In the genomic region with DNA sequence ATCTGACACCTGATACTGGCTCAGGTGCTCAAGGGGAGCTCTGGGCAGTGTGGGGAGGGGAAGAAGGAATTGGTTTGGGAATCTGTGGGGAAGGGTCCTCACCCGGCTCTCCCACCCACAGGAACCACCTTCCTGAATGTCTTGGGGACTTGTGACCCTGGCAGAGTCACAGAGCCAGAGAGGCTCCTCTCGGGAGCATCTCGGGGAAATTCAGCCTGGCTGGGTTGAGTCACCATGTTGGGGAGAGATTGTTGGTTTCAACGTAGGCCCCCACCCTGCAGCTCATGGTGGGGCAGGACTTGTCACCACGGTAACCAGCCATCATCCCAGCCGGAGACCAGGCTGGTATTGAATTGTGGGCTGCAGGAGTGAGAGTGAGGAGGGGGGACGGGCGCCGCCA, we compare ENCODE assay signal across 29 mouse cellular contexts. TPM values are rescaled to one million over a fixed set of nuclear protein-coding genes. Genes with fewer than 3 reads are reported as not detected.
DNase-seq lines count a peak whose midpoint lies in the region; ATAC-seq and TF ChIP-seq lines count a peak whose summit lies in the region.
"Had no signal": no experiment of that assay in that cellular context is flagged by ENCODE, and none has a peak within 500 bp of the region (broad histone marks: within the 10 kb centered on the region; RNA-seq: fewer than 3 reads in every experiment).

No protein-coding gene starts in this region.

- intact Hi-C loops in heart, postnatal 14 days (cut with DNase I): no loop called here

- no peak for TF ChIP-seq CTCF in E14TG2a.4 (conservative IDR thresholded peaks at IDR 0.05; ENCODE audit: low read length)

- no peaks in the 10 kb centered on the region for H3K9me3 ChIP-seq in heart, embryonic 12.5 days (replicated peaks)
- H3K9me3 ChIP-seq in E14TG2a.4 (ENCODE audit: low read length): no peaks in the 10 kb centered on the region
- H3K9me3 ChIP-seq in intestine, embryonic 16.5 days (ENCODE audit: control insufficient read depth, low read length): no peaks in the 10 kb centered on the region
- H3K9me3 ChIP-seq: embryonic facial prominence, embryonic 15.5 days; forebrain, embryonic 10.5 days; heart, embryonic 10.5 days; heart, embryonic 15.5 days; hindbrain, embryonic 10.5 days had no signal

- no peaks in the 10 kb centered on the region for H3K36me3 ChIP-seq in heart, embryonic 12.5 days
- H3K36me3 ChIP-seq in E14TG2a.4 (ENCODE audit: insufficient read depth, low read length): no peaks in the 10 kb centered on the region
- H3K36me3 ChIP-seq in intestine, embryonic 16.5 days (ENCODE audit: control insufficient read depth, insufficient read depth, low read length): no peaks in the 10 kb centered on the region
- H3K36me3 ChIP-seq: embryonic facial prominence, embryonic 15.5 days; forebrain, embryonic 10.5 days; heart, embryonic 10.5 days; heart, embryonic 15.5 days; hindbrain, embryonic 10.5 days had no signal

- H3K27me3 ChIP-seq in heart, embryonic 12.5 days (replicated peaks): peaks cover 87% of the 10 kb centered on the region
- H3K27me3 ChIP-seq in E14TG2a.4 (ENCODE audit: insufficient read depth, low read length): peaks cover 75% of the 10 kb centered on the region
- H3K27me3 ChIP-seq in intestine, embryonic 16.5 days (replicated peaks; ENCODE audit: control insufficient read depth, insufficient read depth, low read length): peaks cover 61% of the 10 kb centered on the region

- H3K4me3 ChIP-seq in heart, embryonic 12.5 days: no peak overlapping the region
- H3K4me3 ChIP-seq in E14TG2a.4 (replicated peaks; ENCODE audit: low read length): peak overlapping the region; percentile 63
- no peak overlapping the region for H3K4me3 ChIP-seq in intestine, embryonic 16.5 days (ENCODE audit: low read length)
- H3K4me3 ChIP-seq: embryonic facial prominence, embryonic 15.5 days; erythroblast, embryonic 14.5 days; forebrain, embryonic 10.5 days; heart, embryonic 15.5 days; hindbrain, embryonic 10.5 days had no signal

- H3K4me1 ChIP-seq in heart, embryonic 12.5 days (replicated peaks): peaks cover 18% of the 10 kb centered on the region
- H3K4me1 ChIP-seq in E14TG2a.4 (replicated peaks; ENCODE audit: low read depth, low read length): peaks cover 68% of the 10 kb centered on the region
- peaks cover 8% of the 10 kb centered on the region for H3K4me1 ChIP-seq in intestine, embryonic 16.5 days (ENCODE audit: control insufficient read depth, insufficient read depth, low read length)

- no peak overlapping the region for H3K4me2 ChIP-seq in heart, embryonic 12.5 days
- no peak overlapping the region for H3K4me2 ChIP-seq in intestine, embryonic 16.5 days (ENCODE audit: low read depth, low read length)
- H3K4me2 ChIP-seq: embryonic facial prominence, embryonic 15.5 days; heart, embryonic 15.5 days had no signal

- H3K9ac ChIP-seq in heart, embryonic 12.5 days: 0 out of 2 replicates have a peak overlapping the region, but pooled peaks have one; percentile 31
- H3K9ac ChIP-seq in intestine, embryonic 16.5 days (ENCODE audit: low read depth, low read length): no peak overlapping the region
- H3K9ac ChIP-seq: embryonic facial prominence, embryonic 15.5 days; heart, embryonic 15.5 days had no signal

- DNase-seq in heart, postnatal 14 days: no peak
- DNase-seq in ES-CJ7 (ENCODE audit: low read depth, low spot score): peak; percentile 81
- peak; percentile 48 for DNase-seq in brain, adult 2 months (ENCODE audit: low read depth, low spot score)
- DNase-seq in ovary, adult 18-20 months (ENCODE audit: low spot score): no peak
- DNase-seq: adrenal gland, adult 8-10 months; adrenal gland, postnatal 36 days; cerebellum, adult 11 months; cerebellum, adult 8-10 months; cerebellum, postnatal 25 days; heart, adult 18-20 months; kidney, adult 11 months; kidney, adult 9 months had no signal

- under 1% methylated on average over 9 of the region's 9 CpGs for WGBS in heart, embryonic 12.5 days
- 6% methylated on average over 9 of the region's 9 CpGs for WGBS in intestine, embryonic 16.5 days

- H3K27ac ChIP-seq in heart, embryonic 12.5 days (ENCODE audit: poor library complexity, severe bottlenecking): no peak overlapping the region
- H3K27ac ChIP-seq in intestine, embryonic 16.5 days (ENCODE audit: low read length): no peak overlapping the region
- H3K27ac ChIP-seq: embryonic facial prominence, embryonic 15.5 days; forebrain, embryonic 10.5 days; heart, embryonic 10.5 days; heart, embryonic 15.5 days; hindbrain, embryonic 10.5 days had no signal

- no peak for ATAC-seq in heart, embryonic 12.5 days (ENCODE audit: insufficient number of reproducible peaks, low FRiP score)
- ATAC-seq in intestine, embryonic 16.5 days: no peak
- ATAC-seq: hindbrain, embryonic 16.5 days; inflammation-experienced regulatory T-cells, adult 6 months; Patski had no signal

RNA-seq across cellular contexts. Expression of gene Onecut3, which starts 10.1 kb away (rescaled TPM):
- polyA plus RNA-seq in heart, embryonic 12.5 days (2016; fragmentation: Nextera tagmentation; extraction: Ambion mirVana): not detected in 2 replicates
- not detected for total RNA-seq in heart, postnatal 14 days (2021)
- polyA plus RNA-seq in intestine, embryonic 16.5 days (2015; fragmentation: Nextera tagmentation; extraction: Ambion mirVana): 0.06 and 0.10 TPM in 2 replicates
- total RNA-seq: adrenal gland, adult 8-10 months; adrenal gland, postnatal 36 days; CH12.LX; gastrocnemius, adult 8-10 months; gastrocnemius, postnatal 4 days; MEL had no signal
- polyA plus RNA-seq: embryonic facial prominence, embryonic 15.5 days; erythroblast, embryonic 14.5 days; heart, embryonic 15.5 days; inflammation-experienced regulatory T-cells, adult 6 months; Patski had no signal

RNA-seq across cellular contexts. Expression of gene Atp8b3, which starts 34.2 kb away (rescaled TPM):
- polyA plus RNA-seq in heart, embryonic 12.5 days (2016; fragmentation: Nextera tagmentation; extraction: Ambion mirVana): 0.05 and 0.17 TPM in 2 replicates
- not detected for total RNA-seq in heart, postnatal 14 days (2021)
- polyA plus RNA-seq in intestine, embryonic 16.5 days (2015; fragmentation: Nextera tagmentation; extraction: Ambion mirVana): 0.09 and 0.17 TPM in 2 replicates
- total RNA-seq: gastrocnemius, adult 8-10 months; heart, adult 18-20 months; heart, postnatal 25 days; MEL had no signal
- polyA plus RNA-seq: inflammation-experienced regulatory T-cells, adult 6 months had no signal

RNA-seq across cellular contexts. Expression of gene Rexo1, which starts 56.6 kb away (rescaled TPM):
- 21.5 and 22.2 TPM in 2 replicates for polyA plus RNA-seq in heart, embryonic 12.5 days (2016; fragmentation: Nextera tagmentation; extraction: Ambion mirVana)
- 10 to 100 TPM; 14.2 to 18.1 TPM for total RNA-seq in heart, postnatal 14 days (2021)
- 21.5 and 21.9 TPM in 2 replicates for polyA plus RNA-seq in intestine, embryonic 16.5 days (2015; fragmentation: Nextera tagmentation; extraction: Ambion mirVana)

Comparison
In these comparisons a context has a peak if more than half of its experiments do, and no peak if none do; other contexts are left out.
1. DNase-seq: peak in ES-CJ7 (single experiment) and brain, adult 2 months (single experiment); none in heart, postnatal 14 days (0 of 2) and ovary, adult 18-20 months (single experiment).